Mouse (Mus musculus): ENCODE measurements at regions not wholly inside any gene's neighbourhood (a gene's known extent, or its start where the extent isn't known, plus 50 kb on each side); places are given as distances from the start of the nearest gene placed in this dataset.

- no peak overlapping the region for H3K9ac ChIP-seq (ENCODE audit: control insufficient read depth, low read depth, low read length, poor library complexity, severe bottlenecking)
- H3K79me2 ChIP-seq (ENCODE audit: control insufficient read depth, insufficient read depth, low read length, poor library complexity): no peaks in the 10 kb centered on the region
- no peak overlapping the region for H3K4me3 ChIP-seq (ENCODE audit: control insufficient read depth in 1 of 2, insufficient read depth in 1 of 2, low read depth in 2 of 2, low read length in 2 of 2)
- H3K4me1 ChIP-seq (ENCODE audit: control insufficient read depth in 1 of 2, insufficient read depth in 2 of 2, low read length in 2 of 2): no peaks in the 10 kb centered on the region
- H3K27me3 ChIP-seq (ENCODE audit: control insufficient read depth in 1 of 2, insufficient read depth in 2 of 2, low read length in 2 of 2): no peaks in the 10 kb centered on the region
- TF ChIP-seq E2F4 (IDR thresholded peaks at IDR 0.05; ENCODE audit: borderline replicate concordance, low read depth, low read length) (no peak), POLR2A (IDR thresholded peaks at IDR 0.05; ENCODE audit: control insufficient read depth in 1 of 2, insufficient read depth in 1 of 2, low read depth in 1 of 2, low read length in 2 of 2, poor library complexity in 1 of 2) (no peak), MAZ (IDR thresholded peaks at IDR 0.05; ENCODE audit: low read depth, low read length) (no peak), TBP (IDR thresholded peaks at IDR 0.05; ENCODE audit: low read depth, low read length) (no peak), RCOR1 (IDR thresholded peaks at IDR 0.05; ENCODE audit: low read depth, low read length) (no peak), CHD1 (IDR thresholded peaks at IDR 0.05; ENCODE audit: low read depth, low read length) (no peak), MYB (IDR thresholded peaks at IDR 0.05; ENCODE audit: low read depth, low read length) (no peak), POLR2AphosphoS2 (IDR thresholded peaks at IDR 0.05; ENCODE audit: low read length) (no peak)
- no peaks in the 10 kb centered on the region for H3K9me3 ChIP-seq (replicated peaks; ENCODE audit: insufficient read depth, low read length)
- no peaks in the 10 kb centered on the region for H3K36me3 ChIP-seq (ENCODE audit: control insufficient read depth in 1 of 2, insufficient read depth in 2 of 2, low read length in 2 of 2)
- H3K27ac ChIP-seq (ENCODE audit: control insufficient read depth, low read depth, low read length): no peak overlapping the region
- DNase-seq (ENCODE audit: low read depth, low spot score): no peak
Measured at GRCm38 (mm10) chr7:73304799-73305198, 70.5 kb upstream of the Rgma start.

- Histone ChIP-seq H3K9ac (ENCODE audit: control insufficient read depth, low read depth, low read length, poor library complexity, severe bottlenecking) (no peak overlapping the region), H3K4me1 (ENCODE audit: control insufficient read depth in 1 of 2, insufficient read depth in 2 of 2, low read length in 2 of 2) (no peaks in the 10 kb centered on the region), H3K79me2 (ENCODE audit: control insufficient read depth, insufficient read depth, low read length, poor library complexity) (no peaks in the 10 kb centered on the region), H3K27ac (ENCODE audit: control insufficient read depth, low read depth, low read length) (no peak overlapping the region), H3K36me3 (ENCODE audit: control insufficient read depth in 1 of 2, insufficient read depth in 2 of 2, low read length in 2 of 2) (no peaks in the 10 kb centered on the region), H3K27me3 (ENCODE audit: control insufficient read depth in 1 of 2, insufficient read depth in 2 of 2, low read length in 2 of 2) (no peaks in the 10 kb centered on the region), H3K9me3 (replicated peaks; ENCODE audit: insufficient read depth, low read length) (no peaks in the 10 kb centered on the region), H3K4me3 (ENCODE audit: control insufficient read depth in 1 of 2, insufficient read depth in 1 of 2, low read depth in 2 of 2, low read length in 2 of 2) (no peak overlapping the region)
- no peak for DNase-seq (ENCODE audit: low read depth, low spot score)
- TF ChIP-seq ELF1 (IDR thresholded peaks at IDR 0.05; ENCODE audit: low read depth, low read length): no peak
- no peak for TF ChIP-seq MEF2A (IDR thresholded peaks at IDR 0.05; ENCODE audit: extremely low read depth, insufficient replicate concordance, low read depth, low read length, poor library complexity, severe bottlenecking)
- TF ChIP-seq GABPA (IDR thresholded peaks at IDR 0.05; ENCODE audit: low read depth, low read length): no peak
- TF ChIP-seq GATA1 (IDR thresholded peaks at IDR 0.05; ENCODE audit: low read depth, low read length): no peak
- TF ChIP-seq POLR2AphosphoS5 (IDR thresholded peaks at IDR 0.05; ENCODE audit: borderline replicate concordance, low read depth, low read length): no peak
- no peak for TF ChIP-seq ZC3H11A (IDR thresholded peaks at IDR 0.05; ENCODE audit: low read depth, low read length)
- TF ChIP-seq MAFK (IDR thresholded peaks at IDR 0.05; ENCODE audit: borderline replicate concordance, low read depth, low read length): no peak
- no peak for TF ChIP-seq ZNF384 (IDR thresholded peaks at IDR 0.05; ENCODE audit: low read depth, low read length)
- TF ChIP-seq CTCF (IDR thresholded peaks at IDR 0.05 in 2 of 3, conservative IDR thresholded peaks at IDR 0.05 in 1 of 3; ENCODE audit: control insufficient read depth in 1 of 3, insufficient read depth in 1 of 3, low read depth in 2 of 3, low read length in 3 of 3, poor library complexity in 1 of 3, severe bottlenecking in 1 of 3): no peak
- no peak for TF ChIP-seq NRF1 (IDR thresholded peaks at IDR 0.05; ENCODE audit: insufficient read depth, low read depth, low read length, poor library complexity, severe bottlenecking)
- no peak for TF ChIP-seq MXI1 (IDR thresholded peaks at IDR 0.05; ENCODE audit: low read depth, low read length)
- no peak for TF ChIP-seq POLR2AphosphoS2 (IDR thresholded peaks at IDR 0.05; ENCODE audit: low read length)
- TF ChIP-seq TBP (IDR thresholded peaks at IDR 0.05; ENCODE audit: low read depth, low read length): no peak
- no peak for TF ChIP-seq RAD21 (IDR thresholded peaks at IDR 0.05; ENCODE audit: low read depth, low read length)
- TF ChIP-seq UBTF (IDR thresholded peaks at IDR 0.05; ENCODE audit: borderline replicate concordance, insufficient read depth, low read depth, low read length): no peak
- TF ChIP-seq MYB (IDR thresholded peaks at IDR 0.05; ENCODE audit: low read depth, low read length): no peak
- no peak for TF ChIP-seq JUND (IDR thresholded peaks at IDR 0.05; ENCODE audit: low read depth, low read length)
- no peak for TF ChIP-seq E2F4 (IDR thresholded peaks at IDR 0.05; ENCODE audit: borderline replicate concordance, low read depth, low read length)
Measured at GRCm38 (mm10) chr7:73305286-73305975, 69.9 kb upstream of the Rgma start.

All from MEL (cell line).